ENCODE assay signal across 8 mouse cellular contexts in genomic region chr5:151651411-151651784, GRCm38 (mm10). TPM values are rescaled to one million over a fixed set of nuclear protein-coding genes. Genes with fewer than 3 reads are reported as not detected.
DNase-seq lines count a peak whose midpoint lies in the region; ATAC-seq lines count a peak whose summit lies in the region.

No protein-coding gene starts in this region.

- no peak for DNase-seq in kidney, postnatal 10 days
- DNase-seq in embryonic facial prominence, embryonic 14.5 days (ENCODE audit: low spot score) = no peak
- DNase-seq in layer of hippocampus, postnatal 10 days (ENCODE audit: low spot score in 2 of 2) = no peak
- no peak for DNase-seq in urinary bladder, postnatal 4 days (ENCODE audit: low spot score in 2 of 2)
- DNase-seq in gastrocnemius, postnatal 25 days = no peak

- H3K9ac ChIP-seq in kidney, embryonic 15.5 days = no peak overlapping the region
- no peak overlapping the region for H3K9ac ChIP-seq in embryonic facial prominence, embryonic 14.5 days (ENCODE audit: low read depth, low read length)
- H3K9ac ChIP-seq in intestine, embryonic 16.5 days (ENCODE audit: low read depth, low read length) = 0 out of 2 replicates have a peak overlapping the region, but pooled peaks have one; percentile 78
- H3K9ac ChIP-seq in midbrain, embryonic 16.5 days (ENCODE audit: low read depth, low read length) = no peak overlapping the region

- H3K27me3 ChIP-seq in kidney, embryonic 15.5 days = no peaks in the 10 kb centered on the region
- H3K27me3 ChIP-seq in embryonic facial prominence, embryonic 14.5 days (replicated peaks; ENCODE audit: control insufficient read depth, insufficient read depth, low read length) = no peaks in the 10 kb centered on the region
- H3K27me3 ChIP-seq in intestine, embryonic 16.5 days (replicated peaks; ENCODE audit: control insufficient read depth, insufficient read depth, low read length) = no peaks in the 10 kb centered on the region
- H3K27me3 ChIP-seq in midbrain, embryonic 16.5 days (ENCODE audit: control insufficient read depth, insufficient read depth, low read depth, low read length) = no peaks in the 10 kb centered on the region

- H3K36me3 ChIP-seq in kidney, embryonic 15.5 days = peaks cover 30% of the 10 kb centered on the region
- peaks cover 31% of the 10 kb centered on the region for H3K36me3 ChIP-seq in embryonic facial prominence, embryonic 14.5 days (ENCODE audit: control insufficient read depth, insufficient read depth, low read length)
- 0 out of 2 replicates have a peak, but pooled peaks cover 2% of the 10 kb centered on the region for H3K36me3 ChIP-seq in intestine, embryonic 16.5 days (ENCODE audit: control insufficient read depth, insufficient read depth, low read length)
- H3K36me3 ChIP-seq in midbrain, embryonic 16.5 days (ENCODE audit: control insufficient read depth, insufficient read depth, low read length) = peaks cover 16% of the 10 kb centered on the region

- no peaks in the 10 kb centered on the region for H3K9me3 ChIP-seq in kidney, embryonic 15.5 days (replicated peaks)
- H3K9me3 ChIP-seq in embryonic facial prominence, embryonic 14.5 days (ENCODE audit: control insufficient read depth, low read length) = no peaks in the 10 kb centered on the region
- no peaks in the 10 kb centered on the region for H3K9me3 ChIP-seq in intestine, embryonic 16.5 days (ENCODE audit: control insufficient read depth, low read length)
- no peaks in the 10 kb centered on the region for H3K9me3 ChIP-seq in midbrain, embryonic 16.5 days (replicated peaks; ENCODE audit: control insufficient read depth, low read length, poor library complexity, severe bottlenecking)

- no peak for ATAC-seq in kidney, embryonic 15.5 days (replicated peaks; ENCODE audit: low FRiP score)
- no peak for ATAC-seq in embryonic facial prominence, embryonic 14.5 days (ENCODE audit: low read depth)
- ATAC-seq in intestine, embryonic 16.5 days = no peak
- ATAC-seq in midbrain, embryonic 16.5 days = 0 out of 2 replicates have a peak, but pooled peaks have one; percentile 18

- 64% methylated on average over 3 of the region's 3 CpGs for WGBS in kidney, embryonic 15.5 days
- WGBS in embryonic facial prominence, embryonic 14.5 days = 65% methylated on average over 3 of the region's 3 CpGs
- WGBS in intestine, embryonic 16.5 days = 65% methylated on average over 3 of the region's 3 CpGs
- 63% methylated on average over 3 of the region's 3 CpGs for WGBS in midbrain, embryonic 16.5 days

- H3K4me2 ChIP-seq in kidney, embryonic 15.5 days = peak overlapping the region; percentile 68
- H3K4me2 ChIP-seq in embryonic facial prominence, embryonic 14.5 days (ENCODE audit: low read depth, low read length) = peak overlapping the region; percentile 55
- H3K4me2 ChIP-seq in intestine, embryonic 16.5 days (ENCODE audit: low read depth, low read length) = peak overlapping the region; percentile 59; the same call in 1 of the 2 replicates
- H3K4me2 ChIP-seq in midbrain, embryonic 16.5 days (ENCODE audit: low read length) = peak overlapping the region; percentile 65; the same call in 1 of the 2 replicates

- peak overlapping the region; percentile 72; the same call in 1 of the 2 replicates for H3K4me3 ChIP-seq in kidney, embryonic 15.5 days (replicated peaks)
- peak overlapping the region; percentile 64 for H3K4me3 ChIP-seq in embryonic facial prominence, embryonic 14.5 days (ENCODE audit: low read depth, low read length)
- peak overlapping the region; percentile 70; the same call in 1 of the 2 replicates for H3K4me3 ChIP-seq in intestine, embryonic 16.5 days (ENCODE audit: low read length)
- peak overlapping the region; percentile 67 for H3K4me3 ChIP-seq in midbrain, embryonic 16.5 days (ENCODE audit: low read depth, low read length)

- peak overlapping the region; percentile 91 for H3K27ac ChIP-seq in kidney, embryonic 15.5 days
- H3K27ac ChIP-seq in embryonic facial prominence, embryonic 14.5 days (replicated peaks; ENCODE audit: low read depth, low read length) = peak overlapping the region; percentile 84
- H3K27ac ChIP-seq in intestine, embryonic 16.5 days (ENCODE audit: low read length) = no peak overlapping the region
- peak overlapping the region; percentile 55 for H3K27ac ChIP-seq in midbrain, embryonic 16.5 days (ENCODE audit: low read length)

- peaks cover 9% of the 10 kb centered on the region for H3K4me1 ChIP-seq in kidney, embryonic 15.5 days
- H3K4me1 ChIP-seq in embryonic facial prominence, embryonic 14.5 days (ENCODE audit: control insufficient read depth, insufficient read depth, low read length) = no peaks in the 10 kb centered on the region
- H3K4me1 ChIP-seq in intestine, embryonic 16.5 days (ENCODE audit: control insufficient read depth, insufficient read depth, low read length) = peaks cover 4% of the 10 kb centered on the region; the same call in 1 of the 2 replicates
- peaks cover 9% of the 10 kb centered on the region for H3K4me1 ChIP-seq in midbrain, embryonic 16.5 days (ENCODE audit: control insufficient read depth, insufficient read depth, low read length)

RNA-seq across cellular contexts. Expression of gene Rfc3, which starts 0.4 kb away (rescaled TPM):
- polyA plus RNA-seq in kidney, embryonic 15.5 days (2015; fragmentation: Nextera tagmentation; extraction: Ambion mirVana) = 90.4 and 95.3 TPM in 2 replicates
- polyA plus RNA-seq in embryonic facial prominence, embryonic 14.5 days (2014; fragmentation: Nextera tagmentation; extraction: Ambion mirVana) = 67.3 and 82.5 TPM in 2 replicates
- polyA plus RNA-seq in intestine, embryonic 16.5 days (2015; fragmentation: Nextera tagmentation; extraction: Ambion mirVana) = 60.9 and 68.3 TPM in 2 replicates
- 60.9 and 61.8 TPM in 2 replicates for polyA plus RNA-seq in midbrain, embryonic 16.5 days (2015; fragmentation: Nextera tagmentation; extraction: Ambion mirVana)
- total RNA-seq in layer of hippocampus, postnatal 10 days (2021) = 10 to 100 TPM; 14.7 to 15.6 TPM
- total RNA-seq in gastrocnemius, postnatal 25 days (2021) = 1 to 10 TPM; 2.2 to 3.2 TPM

RNA-seq across cellular contexts. Expression of gene Vmn2r18, which starts 45.6 kb away (rescaled TPM):
- polyA plus RNA-seq in kidney, embryonic 15.5 days (2015; fragmentation: Nextera tagmentation; extraction: Ambion mirVana) = 0.12 and 0.17 TPM in 2 replicates
- polyA plus RNA-seq in embryonic facial prominence, embryonic 14.5 days (2014; fragmentation: Nextera tagmentation; extraction: Ambion mirVana) = 0.10 TPM in 1 of 2 replicates, not detected in the other
- not detected in 2 replicates for polyA plus RNA-seq in intestine, embryonic 16.5 days (2015; fragmentation: Nextera tagmentation; extraction: Ambion mirVana)
- polyA plus RNA-seq in midbrain, embryonic 16.5 days (2015; fragmentation: Nextera tagmentation; extraction: Ambion mirVana) = not detected in 2 replicates
- not detected for total RNA-seq in layer of hippocampus, postnatal 10 days (2021)
- total RNA-seq in gastrocnemius, postnatal 25 days (2021) = not detected
